Mouse (Mus musculus) heart, embryonic 12.5 days (tissue): Measurements from ENCODE around the gene Xrcc6. TPM values are rescaled to one million over a fixed set of nuclear protein-coding genes. Genes with fewer than 3 reads are reported as not detected.
A peak's percentile ranks its signal among the peaks of the same experiment; 100 is the strongest.

Experiments
- ATAC-seq: fragments of 200-750 bp; cut with Nextera tagmentation; 2 replicates; pipeline ENCODE4 v1.8.0; 2017; ENCODE audit warnings: moderate TSS enrichment, moderate library complexity; ENCODE audit not compliant: insufficient number of reproducible peaks, low FRiP score
- H3K27ac ChIP-seq: fragments of 300-500 bp; sonication (generic); 2 replicates; pipeline ENCODE4 v1.5.1; 2016; ENCODE audit warnings: mild to moderate bottlenecking, moderate library complexity; ENCODE audit not compliant: poor library complexity, severe bottlenecking
- H3K27me3 ChIP-seq: fragments of 300-500 bp; sonication (generic); replicated peaks from 2 replicates; pipeline ENCODE4 v1.6.1; 2016; ENCODE audit warnings: mild to moderate bottlenecking, moderate library complexity
- H3K36me3 ChIP-seq: fragments of 300-500 bp; sonication (generic); 2 replicates; pipeline ENCODE4 v1.6.1; 2016; ENCODE audit warnings: mild to moderate bottlenecking, moderate library complexity
- H3K4me1 ChIP-seq: fragments of 300-500 bp; sonication (generic); replicated peaks from 2 replicates; pipeline ENCODE4 v1.6.1; 2016; ENCODE audit warnings: mild to moderate bottlenecking
- H3K4me2 ChIP-seq: fragments of 300-500 bp; sonication (generic); 2 replicates; pipeline ENCODE4 v1.6.1; 2016; ENCODE audit warnings: mild to moderate bottlenecking, moderate library complexity
- H3K4me3 ChIP-seq: fragments of 300-500 bp; sonication (generic); 2 replicates; pipeline ENCODE4 v1.5.1; 2016; ENCODE audit warnings: mild to moderate bottlenecking
- H3K9ac ChIP-seq: fragments of 300-500 bp; sonication (generic); 2 replicates; pipeline ENCODE4 v1.6.1; 2016; ENCODE audit warnings: mild to moderate bottlenecking, moderate library complexity
- H3K9me3 ChIP-seq: fragments of 300-500 bp; sonication (generic); replicated peaks from 2 replicates; pipeline ENCODE4 v1.6.1; 2016; ENCODE audit warnings: mild to moderate bottlenecking, moderate library complexity
- WGBS: fragments of 180-500 bp; shearing (Covaris S2); methylation state at CpG from one replicate; pipeline ENCODE4 v1.1.7; 2016; 5-methylcytosine and 5-hydroxymethylcytosine counted together
- polyA plus RNA-seq: library from polyadenylated mRNA; unstranded; fragments of >200 nt; fragmentation: Nextera tagmentation; extraction: Ambion mirVana; gene quantifications from 2 replicates; pipeline ENCODE4 v1.2.1, GENCODE M21; 2016

Xrcc6 gene
- polyA plus RNA-seq, 1 experiment from 2014 or later = 80.2 TPM

DNA sequence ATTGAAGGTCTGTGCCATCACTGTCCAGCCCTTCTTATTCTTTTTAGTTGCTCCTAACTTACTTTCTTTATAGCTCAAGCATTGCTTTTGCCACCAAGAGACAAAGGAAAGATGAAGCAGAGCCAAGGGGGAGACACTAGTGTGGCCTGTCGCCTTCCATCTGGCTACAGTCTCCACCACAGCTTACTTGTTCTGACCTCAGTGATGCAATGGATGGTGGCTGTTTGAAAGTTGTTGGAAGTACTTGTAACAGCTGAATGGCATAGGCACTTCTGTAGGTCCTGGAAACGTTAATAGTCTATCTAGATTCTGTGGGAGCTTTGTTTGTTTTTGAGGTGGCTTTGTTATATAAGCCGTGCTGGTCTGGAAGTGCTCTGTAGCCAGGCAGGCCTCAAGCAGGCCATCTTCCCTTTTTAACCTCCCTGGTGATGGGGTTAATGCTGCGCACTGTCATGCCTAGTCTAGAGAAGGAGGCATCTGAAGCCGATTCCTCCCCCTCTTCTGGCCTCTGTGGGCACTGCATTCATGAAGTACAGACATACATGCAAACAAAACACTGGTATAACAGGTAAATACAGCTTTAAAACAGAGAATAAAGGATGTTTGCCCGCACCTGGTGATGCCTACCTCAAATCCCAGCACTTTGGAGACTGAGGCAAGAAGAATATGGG, 36.5 kb downstream of the Xrcc6 start:
- Histone ChIP-seq H3K4me2 (no peak overlapping the region), H3K4me3 (no peak overlapping the region), H3K36me3 (peaks cover 90% of the 10 kb centered on the region), H3K9me3 (0 out of 2 replicates have a peak, but pooled peaks cover 5% of the 10 kb centered on the region), H3K27ac (no peak overlapping the region), H3K4me1 (peaks cover 6% of the 10 kb centered on the region), H3K9ac (no peak overlapping the region), H3K27me3 (no peaks in the 10 kb centered on the region)
- ATAC-seq = no peak
- 83% methylated on average over 6 of the region's 6 CpGs for whole genome bisulfite sequencing

GRCm38 (mm10) chr15:82027276-82027675, 39.6 kb downstream of the Xrcc6 start:
- Histone ChIP-seq H3K4me1 (peaks cover 4% of the 10 kb centered on the region; the same call in 1 of the 2 replicates), H3K9me3 (0 out of 2 replicates have a peak, but pooled peaks cover 5% of the 10 kb centered on the region), H3K27ac (no peak overlapping the region), H3K4me2 (no peak overlapping the region), H3K27me3 (no peaks in the 10 kb centered on the region), H3K4me3 (no peak overlapping the region), H3K36me3 (peaks cover 98% of the 10 kb centered on the region), H3K9ac (no peak overlapping the region)
- 91% methylated on average over 7 of the region's 7 CpGs for WGBS
- ATAC-seq = no peak

- Histone ChIP-seq H3K4me2 (no peak overlapping the region), H3K9ac (no peak overlapping the region), H3K4me3 (no peak overlapping the region), H3K9me3 (0 out of 2 replicates have a peak, but pooled peaks cover 5% of the 10 kb centered on the region), H3K27ac (no peak overlapping the region), H3K27me3 (no peaks in the 10 kb centered on the region), H3K4me1 (peaks cover under 1% of the 10 kb centered on the region; the same call in 1 of the 2 replicates), H3K36me3 (peaks cover 98% of the 10 kb centered on the region)
- 86% methylated on average over 7 of the region's 7 CpGs for WGBS
- no peak for ATAC-seq
Observed at GRCm38 (mm10) chr15:82027726-82028125, 40.1 kb downstream of the Xrcc6 start.

- Histone ChIP-seq H3K36me3 (peaks cover 77% of the 10 kb centered on the region), H3K9ac (no peak overlapping the region)
- 88% methylated on average over 7 of the region's 7 CpGs for WGBS
Observed at GRCm38 (mm10) chr15:82032386-82032785, 44.8 kb downstream of the Xrcc6 start.

GRCm38 (mm10) chr15:82033762-82034161, 46.1 kb downstream of the Xrcc6 start, which contains the start of gene Desi1:
Gene Desi1 (minus strand): TSS chr15:82033862.
- no peak for ATAC-seq
- Histone ChIP-seq H3K27ac (no peak within 1 kb of the TSS), H3K9me3 (no peaks in the 10 kb centered on the region), H3K4me3 (no peak within 1 kb of the TSS), H3K4me1 (no peaks in the 10 kb centered on the region), H3K4me2 (no peak within 1 kb of the TSS), H3K9ac (no peak within 1 kb of the TSS), H3K36me3 (peaks cover 77% of the 10 kb centered on the region), H3K27me3 (no peaks in the 10 kb centered on the region)
- 96% methylated on average over 4 of the region's 4 CpGs for WGBS

More at GRCm38 (mm10) chr15:82032386-82032785, 44.8 kb downstream of the Xrcc6 start:
- H3K4me1 ChIP-seq = no peaks in the 10 kb centered on the region
- no peak overlapping the region for H3K4me2 ChIP-seq
- H3K9me3 ChIP-seq = no peaks in the 10 kb centered on the region
- H3K27me3 ChIP-seq = no peaks in the 10 kb centered on the region
- H3K27ac ChIP-seq = no peak overlapping the region
- ATAC-seq = no peak
- no peak overlapping the region for H3K4me3 ChIP-seq

DNA sequence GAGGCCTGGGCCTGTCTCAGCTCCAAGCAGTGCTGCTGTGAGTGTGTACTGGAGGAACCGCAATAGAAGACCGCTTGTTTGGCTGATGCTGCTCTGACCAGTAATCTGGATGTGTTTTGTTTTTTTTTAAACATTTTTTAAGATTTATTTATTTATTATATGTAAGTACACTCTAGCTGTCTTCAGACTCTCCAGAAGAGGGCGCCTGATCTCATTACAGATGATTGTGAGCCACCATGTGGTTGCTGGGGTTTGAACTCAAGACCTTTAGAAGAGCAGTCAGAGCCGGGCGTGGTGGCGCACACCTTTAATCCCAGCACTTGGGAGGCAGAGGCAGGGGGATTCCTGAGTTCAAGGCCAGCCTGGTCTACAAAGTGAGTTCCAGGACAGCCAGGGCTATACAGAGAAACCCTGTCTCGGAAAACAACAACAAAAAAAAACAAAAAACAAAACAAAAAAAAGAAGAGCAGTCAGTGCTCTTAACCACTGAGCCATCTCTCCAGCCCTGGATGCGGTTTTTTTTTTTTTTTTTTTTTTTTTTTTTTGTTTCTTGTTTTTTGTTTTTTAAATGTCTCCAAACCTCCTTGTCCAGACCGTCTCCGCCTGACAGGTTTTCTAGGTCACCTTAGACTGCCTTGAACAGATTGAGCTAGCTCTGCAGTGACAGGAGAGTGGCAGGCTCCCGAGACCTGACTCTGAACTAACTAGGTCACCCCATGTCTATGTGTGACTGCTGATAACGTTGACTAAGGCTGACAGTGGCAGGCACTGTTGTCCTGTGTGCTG, 48.5 kb downstream of the Xrcc6 start:
- no peak overlapping the region for H3K4me3 ChIP-seq
- 74% methylated on average over 12 of the region's 12 CpGs for WGBS
- H3K4me1 ChIP-seq = no peaks in the 10 kb centered on the region
- H3K4me2 ChIP-seq = no peak overlapping the region
- peaks cover 76% of the 10 kb centered on the region for H3K36me3 ChIP-seq
- H3K9me3 ChIP-seq = no peaks in the 10 kb centered on the region
- no peak for ATAC-seq
- H3K9ac ChIP-seq = no peak overlapping the region
- no peak overlapping the region for H3K27ac ChIP-seq
- H3K27me3 ChIP-seq = no peaks in the 10 kb centered on the region

- H3K36me3 ChIP-seq = peaks cover 63% of the 10 kb centered on the region
- H3K4me3 ChIP-seq = no peak overlapping the region
- ATAC-seq = no peak
- H3K27me3 ChIP-seq = no peaks in the 10 kb centered on the region
- no peaks in the 10 kb centered on the region for H3K9me3 ChIP-seq
- H3K4me2 ChIP-seq = no peak overlapping the region
- H3K9ac ChIP-seq = no peak overlapping the region
- H3K27ac ChIP-seq = no peak overlapping the region
- WGBS = 89% methylated on average over 1 of the region's 1 CpGs
- peaks cover 6% of the 10 kb centered on the region for H3K4me1 ChIP-seq
Observed at GRCm38 (mm10) chr15:82040650-82041049, 53.0 kb downstream of the Xrcc6 start.

DNA sequence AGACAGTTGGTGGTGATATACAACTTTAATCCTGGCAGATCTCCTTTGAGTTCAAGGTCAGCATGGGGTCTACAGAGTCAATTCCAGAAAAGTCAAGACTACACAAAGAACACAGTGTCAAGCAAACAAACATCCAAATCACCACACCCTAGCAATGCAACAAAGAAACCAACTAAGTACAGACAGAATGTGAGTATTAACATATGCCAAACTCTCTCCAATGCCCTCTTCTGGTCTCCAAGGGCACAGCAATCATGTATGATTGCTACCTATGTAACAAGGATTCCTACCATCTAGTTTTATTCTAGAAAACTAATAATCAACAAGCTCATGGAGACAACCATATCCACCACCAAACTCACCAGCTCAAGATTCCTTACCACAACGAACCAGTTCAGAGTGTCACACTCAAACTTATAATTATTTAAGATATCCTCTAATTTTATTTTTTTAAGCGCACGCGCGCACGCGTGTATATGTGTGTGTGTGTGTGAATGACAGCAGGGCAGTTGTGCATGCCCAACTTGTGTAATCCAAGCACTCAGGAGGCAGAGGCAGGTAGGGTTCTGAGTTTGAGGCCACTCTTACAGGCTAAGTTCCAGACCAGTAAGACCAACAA, 56.6 kb downstream of the Xrcc6 start:
- H3K4me1 ChIP-seq = peaks cover 16% of the 10 kb centered on the region
- peaks cover 33% of the 10 kb centered on the region for H3K36me3 ChIP-seq
- no peaks in the 10 kb centered on the region for H3K9me3 ChIP-seq
- H3K4me2 ChIP-seq = no peak overlapping the region
- 0 out of 2 replicates have a peak, but pooled peaks cover 7% of the 10 kb centered on the region for H3K27me3 ChIP-seq
- WGBS = 96% methylated on average over 7 of the region's 7 CpGs
- ATAC-seq = no peak
- no peak overlapping the region for H3K9ac ChIP-seq
- H3K4me3 ChIP-seq = no peak overlapping the region
- H3K27ac ChIP-seq = no peak overlapping the region

DNA sequence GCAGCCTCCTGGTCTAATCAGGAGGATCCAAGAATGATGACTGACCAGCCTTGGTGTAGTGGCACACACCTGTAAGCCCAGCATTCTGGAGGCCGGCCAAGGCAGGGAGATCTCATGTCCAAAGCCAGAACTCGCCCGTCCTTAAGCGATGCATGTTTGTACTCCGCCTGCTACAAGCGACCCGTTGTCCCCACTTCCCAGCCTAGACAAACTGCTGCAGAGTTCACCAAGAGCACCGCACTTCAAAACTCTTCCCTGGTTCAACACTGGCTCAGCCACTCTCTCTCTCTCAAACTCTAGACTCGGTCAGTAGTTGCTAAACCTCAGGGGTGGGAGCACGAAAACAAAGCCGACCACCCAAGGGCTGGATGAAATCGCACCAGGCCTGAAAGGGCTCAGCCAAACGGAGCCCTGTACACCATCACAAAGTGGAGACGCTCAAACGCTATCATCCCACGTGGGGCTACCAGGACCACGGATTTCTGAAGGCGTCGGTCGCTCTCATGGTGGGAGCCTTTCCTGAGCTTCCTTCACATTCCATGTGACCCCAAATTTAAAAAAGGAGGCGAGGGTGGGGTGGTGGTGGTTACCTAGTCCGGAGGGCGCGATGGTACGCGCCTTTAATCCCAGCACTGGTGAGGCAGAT, 58.7 kb downstream of the Xrcc6 start:
- peak; percentile 46; the same call in 1 of the 2 replicates for ATAC-seq
- Histone ChIP-seq H3K4me3 (peak overlapping the region; percentile 94), H3K4me2 (peak overlapping the region; percentile 96), H3K36me3 (peaks cover 15% of the 10 kb centered on the region), H3K27ac (peak overlapping the region; percentile 91; the same call in 1 of the 2 replicates), H3K9ac (peak overlapping the region; percentile 94), H3K9me3 (no peaks in the 10 kb centered on the region), H3K4me1 (peaks cover 16% of the 10 kb centered on the region), H3K27me3 (0 out of 2 replicates have a peak, but pooled peaks cover 8% of the 10 kb centered on the region)
- 2% methylated on average over 26 of the region's 26 CpGs for WGBS

- ATAC-seq = peak; percentile 86
- Histone ChIP-seq H3K27me3 (0 out of 2 replicates have a peak, but pooled peaks cover 10% of the 10 kb centered on the region), H3K4me3 (peak within 1 kb of the TSS; percentile 94), H3K27ac (peak within 1 kb of the TSS; percentile 91), H3K4me2 (peak within 1 kb of the TSS; percentile 96), H3K4me1 (peaks cover 16% of the 10 kb centered on the region), H3K9ac (peak within 1 kb of the TSS; percentile 94), H3K36me3 (peaks cover 15% of the 10 kb centered on the region), H3K9me3 (no peaks in the 10 kb centered on the region)
- WGBS = under 1% methylated on average over 74 of the region's 74 CpGs
Observed at GRCm38 (mm10) chr15:82047080-82047883, 59.6 kb downstream of the Xrcc6 start, which contains the start of gene Snu13. Gene Snu13 (minus strand): TSS chr15:82047598.
